8 mouse cellular contexts compared by ENCODE assay signal in genomic region chr1:181255450-181255849, GRCm38 (mm10). TPM values are rescaled to one million over a fixed set of nuclear protein-coding genes. Genes with fewer than 3 reads are reported as not detected.
DNase-seq lines count a peak whose midpoint lies in the region; ATAC-seq and TF ChIP-seq lines count a peak whose summit lies in the region.

No protein-coding gene starts in this region.

- H3K27me3 ChIP-seq in intestine, embryonic 14.5 days (replicated peaks; ENCODE audit: control insufficient read depth, insufficient read depth, low read length) = no peaks in the 10 kb centered on the region
- H3K27me3 ChIP-seq in intestine, postnatal 0 days (replicated peaks; ENCODE audit: control insufficient read depth, insufficient read depth, low read length) = no peaks in the 10 kb centered on the region
- peaks cover 31% of the 10 kb centered on the region for H3K27me3 ChIP-seq in embryonic facial prominence, embryonic 10.5 days (replicated peaks; ENCODE audit: low read depth, poor library complexity, severe bottlenecking)
- no peaks in the 10 kb centered on the region for H3K27me3 ChIP-seq in hindbrain, embryonic 16.5 days (replicated peaks; ENCODE audit: control insufficient read depth, insufficient read depth, low read length)
- H3K27me3 ChIP-seq in neural tube, embryonic 13.5 days = no peaks in the 10 kb centered on the region

- 0 out of 2 replicates have a peak, but pooled peaks cover under 1% of the 10 kb centered on the region for H3K9me3 ChIP-seq in intestine, embryonic 14.5 days (ENCODE audit: control insufficient read depth, low read length)
- no peaks in the 10 kb centered on the region for H3K9me3 ChIP-seq in intestine, postnatal 0 days (ENCODE audit: control insufficient read depth)
- H3K9me3 ChIP-seq in embryonic facial prominence, embryonic 10.5 days = no peaks in the 10 kb centered on the region
- no peaks in the 10 kb centered on the region for H3K9me3 ChIP-seq in hindbrain, embryonic 16.5 days (ENCODE audit: control insufficient read depth, low read length)
- no peaks in the 10 kb centered on the region for H3K9me3 ChIP-seq in neural tube, embryonic 13.5 days

- peak overlapping the region; percentile 80; the same call in 1 of the 2 replicates for H3K4me2 ChIP-seq in intestine, embryonic 14.5 days (ENCODE audit: low read length)
- no peak overlapping the region; the same call in 1 of the 2 replicates for H3K4me2 ChIP-seq in intestine, postnatal 0 days (replicated peaks; ENCODE audit: low read depth)
- peak overlapping the region; percentile 80 for H3K4me2 ChIP-seq in hindbrain, embryonic 16.5 days (ENCODE audit: low read length)
- peak overlapping the region; percentile 75 for H3K4me2 ChIP-seq in neural tube, embryonic 13.5 days

- peak overlapping the region; percentile 83; the same call in 1 of the 2 replicates for H3K27ac ChIP-seq in intestine, embryonic 14.5 days (ENCODE audit: low read depth)
- H3K27ac ChIP-seq in intestine, postnatal 0 days (ENCODE audit: low read depth, low read length) = no peak overlapping the region
- no peak overlapping the region for H3K27ac ChIP-seq in embryonic facial prominence, embryonic 10.5 days (replicated peaks)
- H3K27ac ChIP-seq in hindbrain, embryonic 16.5 days (ENCODE audit: low read depth, low read length) = no peak overlapping the region
- no peak overlapping the region for H3K27ac ChIP-seq in neural tube, embryonic 13.5 days (replicated peaks)

- peaks cover 21% of the 10 kb centered on the region for H3K4me1 ChIP-seq in intestine, embryonic 14.5 days (replicated peaks; ENCODE audit: control insufficient read depth, insufficient read depth, low read length)
- H3K4me1 ChIP-seq in intestine, postnatal 0 days (replicated peaks; ENCODE audit: control insufficient read depth, insufficient read depth, low read length) = peaks cover 6% of the 10 kb centered on the region; the same call in 1 of the 2 replicates
- peaks cover 48% of the 10 kb centered on the region for H3K4me1 ChIP-seq in embryonic facial prominence, embryonic 10.5 days
- H3K4me1 ChIP-seq in hindbrain, embryonic 16.5 days (ENCODE audit: control insufficient read depth, insufficient read depth, low read depth, low read length) = peaks cover 12% of the 10 kb centered on the region
- H3K4me1 ChIP-seq in neural tube, embryonic 13.5 days (replicated peaks) = peaks cover 37% of the 10 kb centered on the region

- no peak overlapping the region for H3K4me3 ChIP-seq in intestine, embryonic 14.5 days (ENCODE audit: low read depth, low read length)
- no peak overlapping the region for H3K4me3 ChIP-seq in intestine, postnatal 0 days (ENCODE audit: low read depth, low read length)
- H3K4me3 ChIP-seq in embryonic facial prominence, embryonic 10.5 days = peak overlapping the region; percentile 60; the same call in 1 of the 2 replicates
- H3K4me3 ChIP-seq in hindbrain, embryonic 16.5 days (ENCODE audit: low read length) = no peak overlapping the region
- no peak overlapping the region for H3K4me3 ChIP-seq in neural tube, embryonic 13.5 days

- DNase-seq in intestine, embryonic 14.5 days (ENCODE audit: low spot score) = no peak
- DNase-seq in embryonic facial prominence, embryonic 10.5 days (ENCODE audit: low spot score) = no peak
- no peak for DNase-seq in adrenal gland, adult 2 months
- no peak for DNase-seq in layer of hippocampus, adult 9-11 months

- H3K9ac ChIP-seq in intestine, embryonic 14.5 days (ENCODE audit: low read length) = no peak overlapping the region
- H3K9ac ChIP-seq in intestine, postnatal 0 days (ENCODE audit: low read depth, low read length) = no peak overlapping the region; the same call in 1 of the 2 replicates
- no peak overlapping the region for H3K9ac ChIP-seq in hindbrain, embryonic 16.5 days (ENCODE audit: low read depth, low read length)
- no peak overlapping the region for H3K9ac ChIP-seq in neural tube, embryonic 13.5 days

- 64% methylated on average over 9 of the region's 9 CpGs for WGBS in intestine, embryonic 14.5 days
- WGBS in intestine, postnatal 0 days = 59% methylated on average over 9 of the region's 9 CpGs
- 65% methylated on average over 9 of the region's 9 CpGs for WGBS in embryonic facial prominence, embryonic 10.5 days
- WGBS in hindbrain, embryonic 16.5 days = 73% methylated on average over 9 of the region's 9 CpGs
- WGBS in neural tube, embryonic 13.5 days = 69% methylated on average over 9 of the region's 9 CpGs

- H3K36me3 ChIP-seq in intestine, embryonic 14.5 days (ENCODE audit: control insufficient read depth, insufficient read depth, low read length) = no peaks in the 10 kb centered on the region
- no peaks in the 10 kb centered on the region for H3K36me3 ChIP-seq in intestine, postnatal 0 days (ENCODE audit: control insufficient read depth, insufficient read depth)
- H3K36me3 ChIP-seq in embryonic facial prominence, embryonic 10.5 days (replicated peaks) = no peaks in the 10 kb centered on the region
- H3K36me3 ChIP-seq in hindbrain, embryonic 16.5 days (ENCODE audit: control insufficient read depth, insufficient read depth, low read length) = no peaks in the 10 kb centered on the region
- no peaks in the 10 kb centered on the region for H3K36me3 ChIP-seq in neural tube, embryonic 13.5 days

- TF ChIP-seq CTCF in intestine, postnatal 0 days (IDR thresholded peaks at IDR 0.05; ENCODE audit: low read depth) = no peak

- no peak for ATAC-seq in intestine, embryonic 14.5 days (replicated peaks; ENCODE audit: low FRiP score, low TSS enrichment, low read depth)
- ATAC-seq in intestine, postnatal 0 days = no peak
- ATAC-seq in hindbrain, embryonic 16.5 days = no peak
- no peak for ATAC-seq in neural tube, embryonic 13.5 days (ENCODE audit: low read depth)
- ATAC-seq in monocyte, adult 5-6 weeks (replicated peaks; ENCODE audit: insufficient number of reproducible peaks, low FRiP score, low TSS enrichment, poor library complexity, severe bottlenecking) = no peak

RNA-seq across cellular contexts. Expression of gene Wdr26, which starts 43.6 kb away (rescaled TPM):
- polyA plus RNA-seq in intestine, embryonic 14.5 days (2014; fragmentation: Nextera tagmentation; extraction: Ambion mirVana) = 40.0 and 43.5 TPM in 2 replicates
- polyA plus RNA-seq in intestine, postnatal 0 days (2015; fragmentation: Nextera tagmentation; extraction: Ambion mirVana) = 29.3 and 32.8 TPM in 2 replicates
- 30.3 and 30.9 TPM in 2 replicates for polyA plus RNA-seq in embryonic facial prominence, embryonic 10.5 days (2016; fragmentation: Nextera tagmentation; extraction: Ambion mirVana)
- polyA plus RNA-seq in hindbrain, embryonic 16.5 days (2015; fragmentation: Nextera tagmentation; extraction: Ambion mirVana) = 29.5 and 30.0 TPM in 2 replicates
- 39.3 and 45.9 TPM in 2 replicates for polyA plus RNA-seq in neural tube, embryonic 13.5 days (2015; fragmentation: Nextera tagmentation; extraction: Ambion mirVana)
- total RNA-seq in adrenal gland, adult 2 months (2021) = 100 to 1,000 TPM; 113 to 140 TPM
- polyA plus RNA-seq in adrenal gland, adult 2 months (2012; rRNA removed) = 56.7 and 62.2 TPM in 2 replicates
- 228 to 273 TPM (median 242 TPM) in 3 replicates for total RNA-seq in monocyte, adult 5-6 weeks (2017)
